Mouse (Mus musculus): Measurements from ENCODE around the gene Mvb12a. TPM values are rescaled to one million over a fixed set of nuclear protein-coding genes. Genes with fewer than 3 reads are reported as not detected.
A peak's percentile ranks its signal among the peaks of the same experiment; 100 is the strongest.
"Not testable (repeated sequence)": the region's sequence is repeated elsewhere in the genome, so short reads cannot be mapped to it uniquely, and the experiment has no call there.

The Mvb12a gene
- polyA plus RNA-seq, 1 experiment from 2014 or later, result 102 TPM

- not testable (repeated sequence) for H3K4me3 ChIP-seq (ENCODE audit: low read depth, low read length); H3K4me1 ChIP-seq (replicated peaks; ENCODE audit: control insufficient read depth, insufficient read depth, low read length); ATAC-seq (replicated peaks; ENCODE audit: low FRiP score, low TSS enrichment, low read depth); H3K27ac ChIP-seq (ENCODE audit: low read depth); H3K9me3 ChIP-seq (ENCODE audit: control insufficient read depth, low read length); H3K27me3 ChIP-seq (replicated peaks; ENCODE audit: control insufficient read depth, insufficient read depth, low read length); H3K36me3 ChIP-seq (ENCODE audit: control insufficient read depth, insufficient read depth, low read length); H3K9ac ChIP-seq (ENCODE audit: low read length); H3K4me2 ChIP-seq (ENCODE audit: low read length)
- DNase-seq (ENCODE audit: low spot score), result peak; percentile 82
- 46% methylated on average over 8 of the region's 10 CpGs for WGBS
These were observed 23.5 kb upstream of the Mvb12a start for GRCm38 (mm10) chr8:71519037-71519825.

GRCm38 (mm10) chr8:71521634-71522033, 21.1 kb upstream of the Mvb12a start:
- Histone ChIP-seq H3K4me3 (ENCODE audit: low read depth, low read length) (no peak overlapping the region), H3K9ac (ENCODE audit: low read length) (no peak overlapping the region), H3K9me3 (ENCODE audit: control insufficient read depth, low read length) (no peaks in the 10 kb centered on the region), H3K36me3 (ENCODE audit: control insufficient read depth, insufficient read depth, low read length) (no peaks in the 10 kb centered on the region), H3K27ac (ENCODE audit: low read depth) (no peak overlapping the region), H3K27me3 (replicated peaks; ENCODE audit: control insufficient read depth, insufficient read depth, low read length) (peaks cover 25% of the 10 kb centered on the region), H3K4me2 (ENCODE audit: low read length) (no peak overlapping the region; the same call in 1 of the 2 replicates), H3K4me1 (replicated peaks; ENCODE audit: control insufficient read depth, insufficient read depth, low read length) (0 out of 2 replicates have a peak, but pooled peaks cover 8% of the 10 kb centered on the region)
- ATAC-seq (replicated peaks; ENCODE audit: low FRiP score, low TSS enrichment, low read depth) (peak; percentile 73), DNase-seq (ENCODE audit: low spot score) (peak; percentile 97)
- 5% methylated on average over 17 of the region's 17 CpGs for WGBS

- 12% methylated on average over 44 of the region's 46 CpGs for WGBS
- ATAC-seq (replicated peaks; ENCODE audit: low FRiP score, low TSS enrichment, low read depth), result no peak
- H3K27ac ChIP-seq (ENCODE audit: low read depth), result peak within 1 kb of the TSS; percentile 3; the same call in 1 of the 2 replicates
These were observed 17.3 kb upstream of the Mvb12a start, which contains the start of gene Ccdc194 for GRCm38 (mm10) chr8:71525226-71526050. Gene Ccdc194 (minus strand): TSS chr8:71525711.

GRCm38 (mm10) chr8:71526272-71526671, 16.4 kb upstream of the Mvb12a start:
- ATAC-seq (replicated peaks; ENCODE audit: low FRiP score, low TSS enrichment, low read depth) (no peak), DNase-seq (ENCODE audit: low spot score) (no peak)
- WGBS, result 15% methylated on average over 6 of the region's 6 CpGs
- Histone ChIP-seq H3K9me3 (ENCODE audit: control insufficient read depth, low read length) (no peaks in the 10 kb centered on the region), H3K4me3 (ENCODE audit: low read depth, low read length) (no peak overlapping the region), H3K27me3 (replicated peaks; ENCODE audit: control insufficient read depth, insufficient read depth, low read length) (peaks cover 27% of the 10 kb centered on the region), H3K4me1 (replicated peaks; ENCODE audit: control insufficient read depth, insufficient read depth, low read length) (0 out of 2 replicates have a peak, but pooled peaks cover 7% of the 10 kb centered on the region), H3K27ac (ENCODE audit: low read depth) (peak overlapping the region; percentile 3; the same call in 1 of the 2 replicates), H3K4me2 (ENCODE audit: low read length) (no peak overlapping the region), H3K36me3 (ENCODE audit: control insufficient read depth, insufficient read depth, low read length) (no peaks in the 10 kb centered on the region), H3K9ac (ENCODE audit: low read length) (no peak overlapping the region)

More at GRCm38 (mm10) chr8:71525226-71526050, 17.3 kb upstream of the Mvb12a start, which contains the start of gene Ccdc194:
- Histone ChIP-seq H3K4me2 (ENCODE audit: low read length) (peak within 1 kb of the TSS; percentile 33), H3K27me3 (replicated peaks; ENCODE audit: control insufficient read depth, insufficient read depth, low read length) (peaks cover 29% of the 10 kb centered on the region), H3K4me1 (replicated peaks; ENCODE audit: control insufficient read depth, insufficient read depth, low read length) (0 out of 2 replicates have a peak, but pooled peaks cover 8% of the 10 kb centered on the region), H3K9ac (ENCODE audit: low read length) (no peak within 1 kb of the TSS), H3K4me3 (ENCODE audit: low read depth, low read length) (peak within 1 kb of the TSS; percentile 15; the same call in 1 of the 2 replicates), H3K9me3 (ENCODE audit: control insufficient read depth, low read length) (no peaks in the 10 kb centered on the region), H3K36me3 (ENCODE audit: control insufficient read depth, insufficient read depth, low read length) (no peaks in the 10 kb centered on the region)
- DNase-seq (ENCODE audit: low spot score), result no peak

GRCm38 (mm10) chr8:71527162-71527870, 15.4 kb upstream of the Mvb12a start:
- Histone ChIP-seq H3K9me3 (ENCODE audit: control insufficient read depth, low read length) (no peaks in the 10 kb centered on the region), H3K4me1 (replicated peaks; ENCODE audit: control insufficient read depth, insufficient read depth, low read length) (0 out of 2 replicates have a peak, but pooled peaks cover 2% of the 10 kb centered on the region), H3K9ac (ENCODE audit: low read length) (no peak overlapping the region), H3K4me3 (ENCODE audit: low read depth, low read length) (no peak overlapping the region), H3K27ac (ENCODE audit: low read depth) (no peak overlapping the region), H3K4me2 (ENCODE audit: low read length) (no peak overlapping the region), H3K27me3 (replicated peaks; ENCODE audit: control insufficient read depth, insufficient read depth, low read length) (peaks cover 27% of the 10 kb centered on the region), H3K36me3 (ENCODE audit: control insufficient read depth, insufficient read depth, low read length) (no peaks in the 10 kb centered on the region)
- ATAC-seq (replicated peaks; ENCODE audit: low FRiP score, low TSS enrichment, low read depth) (no peak), DNase-seq (ENCODE audit: low spot score) (no peak)
- WGBS, result 65% methylated on average over 3 of the region's 3 CpGs

GRCm38 (mm10) chr8:71528362-71529073, 14.2 kb upstream of the Mvb12a start:
- 0 out of 2 replicates have a peak, but pooled peaks cover 2% of the 10 kb centered on the region for H3K4me1 ChIP-seq (replicated peaks; ENCODE audit: control insufficient read depth, insufficient read depth, low read length)
- ATAC-seq (replicated peaks; ENCODE audit: low FRiP score, low TSS enrichment, low read depth), result no peak
- peaks cover 30% of the 10 kb centered on the region for H3K27me3 ChIP-seq (replicated peaks; ENCODE audit: control insufficient read depth, insufficient read depth, low read length)
- no peak for DNase-seq (ENCODE audit: low spot score)
- H3K4me3 ChIP-seq (ENCODE audit: low read depth, low read length), result no peak overlapping the region
- no peak overlapping the region for H3K4me2 ChIP-seq (ENCODE audit: low read length)
- no peaks in the 10 kb centered on the region for H3K9me3 ChIP-seq (ENCODE audit: control insufficient read depth, low read length)
- no peaks in the 10 kb centered on the region for H3K36me3 ChIP-seq (ENCODE audit: control insufficient read depth, insufficient read depth, low read length)
- no peak overlapping the region for H3K9ac ChIP-seq (ENCODE audit: low read length)
- H3K27ac ChIP-seq (ENCODE audit: low read depth), result peak overlapping the region; percentile 57
- WGBS, result 78% methylated on average over 11 of the region's 11 CpGs

- not testable (repeated sequence) for H3K4me3 ChIP-seq (ENCODE audit: low read depth, low read length); ATAC-seq (replicated peaks; ENCODE audit: low FRiP score, low TSS enrichment, low read depth); H3K4me2 ChIP-seq (ENCODE audit: low read length); H3K9ac ChIP-seq (ENCODE audit: low read length); H3K9me3 ChIP-seq (ENCODE audit: control insufficient read depth, low read length); DNase-seq (ENCODE audit: low spot score); H3K4me1 ChIP-seq (replicated peaks; ENCODE audit: control insufficient read depth, insufficient read depth, low read length); H3K27ac ChIP-seq (ENCODE audit: low read depth); H3K36me3 ChIP-seq (ENCODE audit: control insufficient read depth, insufficient read depth, low read length)
- H3K27me3 ChIP-seq (replicated peaks; ENCODE audit: control insufficient read depth, insufficient read depth, low read length), result peaks cover 14% of the 10 kb centered on the region
- 72% methylated on average over 5 of the region's 12 CpGs for WGBS
These were observed 11.8 kb upstream of the Mvb12a start for GRCm38 (mm10) chr8:71530735-71531467.
